Mouse (Mus musculus) midbrain, embryonic 13.5 days (tissue): Measurements from ENCODE around the gene Anxa1. TPM values are rescaled to one million over a fixed set of nuclear protein-coding genes. Genes with fewer than 3 reads are reported as not detected.
A peak's percentile ranks its signal among the peaks of the same experiment; 100 is the strongest.

Source experiments
- ATAC-seq: fragments of 200-750 bp; cut with Nextera tagmentation; 2 replicates; pipeline ENCODE4 v1.8.0; 2017; ENCODE audit warnings: mild to moderate bottlenecking, moderate TSS enrichment, moderate library complexity
- H3K27ac ChIP-seq: fragments of 300-500 bp; sonication (generic); 2 replicates; pipeline ENCODE4 v1.5.1; 2015; ENCODE audit warnings: inconsistent platforms, mild to moderate bottlenecking, moderate library complexity
- H3K27me3 ChIP-seq: fragments of 300-500 bp; sonication (generic); 2 replicates; pipeline ENCODE4 v1.6.1; 2015; ENCODE audit warnings: mild to moderate bottlenecking, inconsistent platforms
- H3K36me3 ChIP-seq: fragments of 300-500 bp; sonication (generic); 2 replicates; pipeline ENCODE4 v1.6.1; 2015; ENCODE audit warnings: mild to moderate bottlenecking, inconsistent platforms
- H3K4me1 ChIP-seq: fragments of 300-500 bp; sonication (generic); replicated peaks from 2 replicates; pipeline ENCODE4 v1.6.1; 2015; ENCODE audit warnings: inconsistent platforms
- H3K4me2 ChIP-seq: fragments of 300-500 bp; sonication (generic); replicated peaks from 2 replicates; pipeline ENCODE4 v1.6.1; 2015; ENCODE audit warnings: moderate library complexity, mild to moderate bottlenecking, inconsistent platforms
- H3K4me3 ChIP-seq: fragments of 300-500 bp; sonication (generic); replicated peaks from 2 replicates; pipeline ENCODE4 v1.5.1; 2015; ENCODE audit warnings: mild to moderate bottlenecking, inconsistent platforms
- H3K9ac ChIP-seq: fragments of 300-500 bp; sonication (generic); replicated peaks from 2 replicates; pipeline ENCODE4 v1.6.1; 2015; ENCODE audit warnings: mild to moderate bottlenecking, inconsistent platforms
- H3K9me3 ChIP-seq: fragments of 300-500 bp; sonication (generic); 2 replicates; pipeline ENCODE4 v1.6.1; 2016; ENCODE audit warnings: mild to moderate bottlenecking, inconsistent platforms
- WGBS: fragments of 180-500 bp; shearing (Covaris S2); methylation state at CpG from one replicate; pipeline ENCODE4 v1.1.7; 2015; 5-methylcytosine and 5-hydroxymethylcytosine counted together
- polyA plus RNA-seq: library from polyadenylated mRNA; unstranded; fragments of >200 nt; fragmentation: Nextera tagmentation; extraction: Ambion mirVana; gene quantifications from 2 replicates; pipeline ENCODE4 v1.2.1, GENCODE M21; 2015

Gene Anxa1
- polyA plus RNA-seq, 1 experiment from 2014 or later = 5.6 TPM

- Histone ChIP-seq H3K36me3 (no peaks in the 10 kb centered on the region), H3K27me3 (no peaks in the 10 kb centered on the region), H3K4me2 (no peak overlapping the region), H3K27ac (no peak overlapping the region), H3K4me3 (no peak overlapping the region), H3K9me3 (no peaks in the 10 kb centered on the region), H3K9ac (no peak overlapping the region), H3K4me1 (no peaks in the 10 kb centered on the region)
- WGBS = 89% methylated on average over 5 of the region's 5 CpGs
- no peak for ATAC-seq
Measured at GRCm38 (mm10) chr19:20366571-20366970, 24.2 kb downstream of the Anxa1 start.

- H3K9ac ChIP-seq = no peak overlapping the region
- no peaks in the 10 kb centered on the region for H3K36me3 ChIP-seq
- H3K27ac ChIP-seq = no peak overlapping the region
- no peaks in the 10 kb centered on the region for H3K27me3 ChIP-seq
- no peak overlapping the region for H3K4me3 ChIP-seq
- no peak for ATAC-seq
- no peaks in the 10 kb centered on the region for H3K4me1 ChIP-seq
- H3K9me3 ChIP-seq = no peaks in the 10 kb centered on the region
- WGBS = 89% methylated on average over 2 of the region's 2 CpGs
- no peak overlapping the region for H3K4me2 ChIP-seq
Measured at GRCm38 (mm10) chr19:20366010-20366409, 24.7 kb downstream of the Anxa1 start.

GRCm38 (mm10) chr19:20365364-20365763, 25.4 kb downstream of the Anxa1 start:
- no peak overlapping the region for H3K9ac ChIP-seq
- no peak for ATAC-seq
- 91% methylated on average over 2 of the region's 2 CpGs for WGBS
- no peak overlapping the region for H3K27ac ChIP-seq
- no peaks in the 10 kb centered on the region for H3K36me3 ChIP-seq
- no peak overlapping the region for H3K4me3 ChIP-seq
- H3K4me2 ChIP-seq = no peak overlapping the region
- no peaks in the 10 kb centered on the region for H3K27me3 ChIP-seq
- H3K4me1 ChIP-seq = no peaks in the 10 kb centered on the region
- no peaks in the 10 kb centered on the region for H3K9me3 ChIP-seq

- Histone ChIP-seq H3K27ac (no peak overlapping the region), H3K9me3 (no peaks in the 10 kb centered on the region), H3K4me2 (no peak overlapping the region), H3K4me1 (no peaks in the 10 kb centered on the region), H3K9ac (no peak overlapping the region), H3K36me3 (no peaks in the 10 kb centered on the region), H3K4me3 (no peak overlapping the region), H3K27me3 (no peaks in the 10 kb centered on the region)
- 92% methylated on average over 13 of the region's 13 CpGs for WGBS
- ATAC-seq = no peak
Measured at GRCm38 (mm10) chr19:20364931-20365330, 25.8 kb downstream of the Anxa1 start.

- Histone ChIP-seq H3K4me2 (no peak overlapping the region), H3K36me3 (no peaks in the 10 kb centered on the region), H3K27ac (no peak overlapping the region), H3K9me3 (no peaks in the 10 kb centered on the region), H3K4me3 (no peak overlapping the region), H3K4me1 (no peaks in the 10 kb centered on the region), H3K27me3 (no peaks in the 10 kb centered on the region), H3K9ac (no peak overlapping the region)
- no peak for ATAC-seq
- 73% methylated on average over 10 of the region's 10 CpGs for WGBS
Measured at GRCm38 (mm10) chr19:20363221-20363620, 27.5 kb downstream of the Anxa1 start.

- Histone ChIP-seq H3K36me3 (no peaks in the 10 kb centered on the region), H3K9ac (no peak overlapping the region), H3K27me3 (no peaks in the 10 kb centered on the region), H3K4me2 (no peak overlapping the region), H3K4me1 (no peaks in the 10 kb centered on the region), H3K4me3 (no peak overlapping the region), H3K27ac (no peak overlapping the region), H3K9me3 (no peaks in the 10 kb centered on the region)
- WGBS = 50% methylated on average over 2 of the region's 2 CpGs
- ATAC-seq = peak; percentile 83
Measured at GRCm38 (mm10) chr19:20361917-20362577, 28.7 kb downstream of the Anxa1 start.

GRCm38 (mm10) chr19:20358679-20359078, 32.1 kb downstream of the Anxa1 start:
- Histone ChIP-seq H3K4me3 (no peak overlapping the region), H3K4me1 (no peaks in the 10 kb centered on the region), H3K27ac (no peak overlapping the region), H3K27me3 (no peaks in the 10 kb centered on the region), H3K4me2 (no peak overlapping the region), H3K9ac (no peak overlapping the region), H3K36me3 (no peaks in the 10 kb centered on the region), H3K9me3 (no peaks in the 10 kb centered on the region)
- no peak for ATAC-seq
- WGBS = 90% methylated on average over 5 of the region's 5 CpGs

- peak; percentile 68 for ATAC-seq
- 10% methylated on average over 8 of the region's 8 CpGs for WGBS
- H3K9me3 ChIP-seq = no peaks in the 10 kb centered on the region
- no peak overlapping the region for H3K9ac ChIP-seq
- H3K4me3 ChIP-seq = no peak overlapping the region
- H3K27ac ChIP-seq = no peak overlapping the region
- H3K4me2 ChIP-seq = no peak overlapping the region
- no peaks in the 10 kb centered on the region for H3K27me3 ChIP-seq
- 0 out of 2 replicates have a peak, but pooled peaks cover 5% of the 10 kb centered on the region for H3K4me1 ChIP-seq
- no peaks in the 10 kb centered on the region for H3K36me3 ChIP-seq
Measured at GRCm38 (mm10) chr19:20345317-20345917, 45.3 kb downstream of the Anxa1 start.

GRCm38 (mm10) chr19:20344511-20345316, 46.0 kb downstream of the Anxa1 start:
- 0 out of 2 replicates have a peak, but pooled peaks cover 5% of the 10 kb centered on the region for H3K4me1 ChIP-seq
- ATAC-seq = peak; percentile 85
- H3K9me3 ChIP-seq = no peaks in the 10 kb centered on the region
- no peaks in the 10 kb centered on the region for H3K27me3 ChIP-seq
- peak overlapping the region; percentile 34; the same call in 1 of the 2 replicates for H3K9ac ChIP-seq
- no peaks in the 10 kb centered on the region for H3K36me3 ChIP-seq
- 0 out of 2 replicates have a peak overlapping the region, but pooled peaks have one; percentile 6 for H3K4me3 ChIP-seq
- H3K4me2 ChIP-seq = peak overlapping the region; percentile 19
- peak overlapping the region; percentile 70 for H3K27ac ChIP-seq
- WGBS = 30% methylated on average over 11 of the region's 11 CpGs

- Histone ChIP-seq H3K4me3 (no peak overlapping the region), H3K36me3 (no peaks in the 10 kb centered on the region), H3K4me1 (0 out of 2 replicates have a peak, but pooled peaks cover 5% of the 10 kb centered on the region), H3K27me3 (no peaks in the 10 kb centered on the region), H3K9me3 (no peaks in the 10 kb centered on the region), H3K27ac (peak overlapping the region; percentile 70; the same call in 1 of the 2 replicates), H3K4me2 (0 out of 2 replicates have a peak overlapping the region, but pooled peaks have one; percentile 19), H3K9ac (no peak overlapping the region)
- 70% methylated on average over 10 of the region's 10 CpGs for whole genome bisulfite sequencing
- peak; percentile 62; the same call in 1 of the 2 replicates for ATAC-seq
Measured at GRCm38 (mm10) chr19:20344052-20344451, 46.7 kb downstream of the Anxa1 start.
